Mouse (Mus musculus) lung, postnatal 0 days (tissue): ENCODE measurements around the gene Ada.

Source experiments
- CTCF ChIP-seq: IDR thresholded peaks from 2 replicates; pipeline ENCODE4 v1.5.1; 2016; ENCODE audit warnings: antibody characterized with exemption, mild to moderate bottlenecking
- EP300 ChIP-seq: IDR thresholded peaks from 2 replicates; pipeline ENCODE4 v1.6.1; 2016; ENCODE audit warnings: antibody characterized with exemption, mild to moderate bottlenecking, control low read depth

DNA sequence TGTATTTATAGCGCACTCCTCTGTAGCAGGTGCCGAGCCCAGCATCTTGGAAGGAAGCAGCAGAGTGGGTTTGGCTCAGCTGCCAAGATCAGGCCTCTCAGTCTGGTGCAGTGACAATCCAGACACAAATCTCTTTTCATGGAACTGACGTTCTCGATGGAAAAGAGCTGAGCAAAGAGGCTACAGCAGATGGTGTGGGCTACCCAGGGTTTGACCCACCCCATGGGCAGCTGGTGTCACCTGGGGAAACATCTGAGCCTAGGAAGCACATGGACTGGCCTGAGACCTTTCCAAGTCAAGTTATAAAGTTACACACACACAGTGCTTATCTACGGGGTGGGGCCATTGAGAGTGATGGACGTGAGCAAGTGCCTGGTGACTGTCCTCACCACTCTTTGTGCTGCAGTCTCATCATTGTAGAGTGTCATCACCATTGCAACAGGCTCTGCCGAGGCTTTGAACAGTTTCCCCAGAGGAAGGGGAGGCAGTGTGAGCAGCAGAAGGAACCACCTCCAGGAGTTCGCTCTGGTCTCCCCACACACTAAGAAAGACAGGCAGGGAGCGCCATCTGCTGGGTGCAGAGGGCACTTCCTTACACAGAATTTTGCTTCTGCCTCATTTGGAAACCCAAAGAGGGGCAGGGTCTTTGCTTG, 31.0 kb downstream of the Ada start:
- TF ChIP-seq CTCF (peak; percentile 98), EP300 (no peak)
